Mouse (Mus musculus): ENCODE data around the gene Elf1. TPM values are rescaled to one million over a fixed set of nuclear protein-coding genes. Genes with fewer than 3 reads are reported as not detected.
"Not testable (repeated sequence)": the region's sequence is repeated elsewhere in the genome, so short reads cannot be mapped to it uniquely, and the experiment has no call there.

The Elf1 gene
- total RNA-seq (2015; ENCODE audit: low replicate concordance) (38.8 and 45.6 TPM in 2 replicates), total RNA-seq (2017; ENCODE audit: low replicate concordance) (83.8 and 92.9 TPM in 2 replicates)

GRCm38 (mm10) chr14:79480624-79481338 lies at the start of gene Elf1:
Gene Elf1, plus strand, starts transcription at chr14:79481194.
- peak; percentile 44 for ATAC-seq (replicated peaks; ENCODE audit: low FRiP score, poor library complexity, severe bottlenecking)

GRCm38 (mm10) chr14:79434068-79434467 lies 46.9 kb upstream of the Elf1 start:
- no peak for ATAC-seq (replicated peaks; ENCODE audit: low FRiP score, poor library complexity, severe bottlenecking)

GRCm38 (mm10) chr14:79440655-79441054 lies 40.3 kb upstream of the Elf1 start:
- peak; percentile 90 for ATAC-seq (replicated peaks; ENCODE audit: low FRiP score, poor library complexity, severe bottlenecking)

DNA sequence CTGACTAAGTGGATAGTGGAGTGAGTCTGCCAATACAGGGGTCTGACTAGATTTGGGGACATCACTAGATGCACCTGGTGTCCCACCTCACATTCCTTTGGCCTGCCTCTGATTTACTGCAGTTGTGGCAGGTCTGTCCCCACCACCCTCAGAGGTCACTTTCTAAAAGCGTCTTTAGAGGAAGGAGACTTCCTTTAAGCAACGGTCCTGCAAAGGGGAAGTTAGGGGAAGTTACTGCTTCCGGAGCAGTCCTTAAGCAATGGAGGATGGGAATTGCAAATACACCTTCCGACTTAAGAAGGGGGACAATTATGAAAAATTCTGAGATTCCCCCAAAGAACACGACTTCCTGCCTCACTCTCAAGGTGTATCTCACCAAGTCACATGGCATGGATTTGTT lies 39.6 kb upstream of the Elf1 start:
- ATAC-seq (replicated peaks; ENCODE audit: low FRiP score, poor library complexity, severe bottlenecking) = no peak

GRCm38 (mm10) chr14:79444601-79445000 lies 36.4 kb upstream of the Elf1 start:
- ATAC-seq (replicated peaks; ENCODE audit: low FRiP score, poor library complexity, severe bottlenecking) = no peak

GRCm38 (mm10) chr14:79445055-79445620 lies 35.9 kb upstream of the Elf1 start:
- ATAC-seq (replicated peaks; ENCODE audit: low FRiP score, poor library complexity, severe bottlenecking) = no peak

DNA sequence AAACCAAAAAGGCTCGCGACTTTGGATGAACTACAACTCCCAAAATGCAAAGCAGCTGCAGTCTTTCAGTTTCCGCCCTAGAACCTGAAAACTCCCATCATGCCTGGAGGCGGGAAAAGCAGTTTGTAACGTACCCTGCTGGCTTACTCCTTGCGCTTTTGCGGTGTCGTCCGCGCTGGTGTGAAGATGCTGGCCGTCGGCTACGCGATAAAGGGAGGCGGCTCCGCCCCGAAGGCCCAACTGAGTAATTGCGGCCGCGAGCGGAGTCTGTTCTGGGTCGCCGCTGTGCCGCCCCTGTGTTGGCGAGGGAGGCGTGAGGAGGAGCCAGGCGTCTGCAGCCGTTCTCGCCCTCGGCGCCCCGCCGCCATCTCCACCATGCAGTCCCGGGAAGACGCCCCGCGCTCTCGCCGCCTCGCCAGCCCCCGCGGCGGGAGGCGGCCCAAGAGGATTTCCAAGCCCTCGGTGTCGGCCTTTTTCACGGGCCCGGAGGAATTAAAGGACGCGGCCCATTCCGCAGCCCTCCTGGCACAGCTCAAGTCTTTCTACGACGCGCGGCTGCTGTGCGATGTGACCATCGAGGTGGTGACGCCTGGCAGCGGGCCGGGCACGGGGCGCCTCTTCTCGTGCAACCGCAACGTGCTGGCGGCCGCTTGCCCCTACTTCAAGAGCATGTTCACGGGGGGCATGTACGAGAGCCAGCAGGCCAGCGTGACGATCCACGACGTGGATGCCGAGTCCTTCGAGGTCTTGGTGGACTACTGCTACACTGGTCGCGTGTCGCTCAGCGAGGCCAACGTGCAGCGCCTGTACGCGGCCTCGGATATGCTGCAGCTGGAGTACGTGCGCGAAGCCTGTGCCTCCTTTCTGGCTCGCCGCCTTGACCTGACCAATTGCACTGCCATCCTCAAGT lies 29.1 kb upstream of the Elf1 start, which contains the start of gene Kbtbd6:
TSS of gene Kbtbd6 (plus strand) at position 155 of the 910 bp plus-strand sequence.
- peak; percentile 96 for ATAC-seq (replicated peaks; ENCODE audit: low FRiP score, poor library complexity, severe bottlenecking)

DNA sequence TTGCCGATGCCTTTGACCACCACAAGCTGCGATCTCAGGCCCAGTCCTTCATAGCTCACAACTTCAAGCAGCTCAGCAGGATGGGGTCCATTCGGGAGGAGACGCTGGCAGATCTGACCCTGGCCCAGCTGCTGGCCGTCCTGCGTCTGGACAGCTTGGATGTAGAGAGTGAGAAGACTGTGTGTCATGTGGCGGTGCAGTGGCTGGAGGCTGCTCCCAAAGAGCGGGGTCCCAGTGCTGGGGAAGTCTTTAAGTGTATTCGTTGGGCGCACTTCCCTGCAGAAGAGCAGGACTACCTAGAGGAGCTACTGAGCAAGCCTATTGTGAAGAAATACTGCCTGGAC lies 28.4 kb upstream of the Elf1 start:
- ATAC-seq (replicated peaks; ENCODE audit: low FRiP score, poor library complexity, severe bottlenecking) = not testable (repeated sequence)

DNA sequence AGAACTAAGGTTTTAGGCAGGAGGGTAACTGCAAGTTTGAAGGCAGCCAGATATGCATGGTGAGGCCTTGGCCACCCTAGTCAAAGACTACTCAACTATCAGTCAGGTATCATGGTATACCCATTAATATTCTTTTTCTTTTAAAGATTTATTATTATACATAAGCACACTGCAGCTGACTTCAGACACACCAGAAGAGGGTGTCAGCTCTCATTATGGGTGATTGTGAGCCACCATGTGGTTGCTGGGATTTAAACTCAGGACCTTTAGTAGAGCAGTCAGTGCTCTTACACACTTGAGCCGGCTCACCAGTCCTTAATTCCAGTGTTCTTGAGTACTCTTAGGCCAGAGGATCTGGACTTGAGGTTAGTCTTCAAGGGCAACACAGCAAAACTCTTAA lies 20.6 kb upstream of the Elf1 start:
- no peak for ATAC-seq (replicated peaks; ENCODE audit: low FRiP score, poor library complexity, severe bottlenecking)

GRCm38 (mm10) chr14:79460988-79461387 lies 20.0 kb upstream of the Elf1 start:
- no peak for ATAC-seq (replicated peaks; ENCODE audit: low FRiP score, poor library complexity, severe bottlenecking)

- no peak for ATAC-seq (replicated peaks; ENCODE audit: low FRiP score, poor library complexity, severe bottlenecking)
These were observed 15.4 kb upstream of the Elf1 start for GRCm38 (mm10) chr14:79465623-79466022.

DNA sequence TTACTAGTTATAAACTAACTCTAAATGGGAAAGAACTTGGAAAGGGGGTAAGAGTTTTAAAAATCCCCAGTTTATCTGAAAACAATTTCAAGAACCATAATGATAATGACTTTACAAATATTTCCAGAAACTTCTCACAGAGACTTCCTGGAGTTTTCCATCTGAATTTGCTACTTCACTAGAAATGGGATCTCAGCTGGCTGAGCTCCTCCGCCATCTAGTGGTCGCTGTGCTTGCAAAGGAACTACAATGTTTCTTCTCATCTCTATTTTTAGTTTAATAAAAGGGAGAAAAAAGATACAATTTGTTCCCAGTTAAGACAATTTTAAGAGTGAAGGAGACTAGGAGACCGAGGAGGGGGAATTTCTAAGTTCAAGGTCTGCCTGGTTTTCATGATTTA lies 13.4 kb upstream of the Elf1 start:
- peak; percentile 73 for ATAC-seq (replicated peaks; ENCODE audit: low FRiP score, poor library complexity, severe bottlenecking)

DNA sequence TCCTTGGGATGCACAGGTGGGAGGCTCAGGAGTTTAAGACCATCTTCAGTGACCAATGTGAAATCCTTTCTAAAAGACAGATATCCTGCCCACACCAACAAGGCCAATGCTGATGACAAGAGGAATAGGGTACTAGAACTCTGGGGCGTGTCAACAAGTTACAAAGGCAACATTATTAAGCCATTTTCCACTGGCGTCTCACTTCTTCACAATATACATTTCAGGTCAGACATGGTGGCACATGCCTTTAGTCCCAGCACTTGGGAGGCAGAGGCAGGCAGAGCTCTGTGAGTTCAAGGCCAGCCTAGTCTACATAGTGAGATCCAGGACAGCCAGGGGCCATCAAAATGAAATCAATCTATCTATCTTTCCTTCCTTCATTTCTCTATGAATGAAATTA lies 7.6 kb upstream of the Elf1 start:
- ATAC-seq (replicated peaks; ENCODE audit: low FRiP score, poor library complexity, severe bottlenecking) = no peak

GRCm38 (mm10) chr14:79481339-79482151 lies 551 bp downstream of the Elf1 start, which contains the start of gene Wbp4:
Gene Wbp4, minus strand, starts transcription at chr14:79481520.
- ATAC-seq (replicated peaks; ENCODE audit: low FRiP score, poor library complexity, severe bottlenecking) = peak; percentile 76

GRCm38 (mm10) chr14:79482251-79482661 lies 1.3 kb downstream of the Elf1 start:
- ATAC-seq (replicated peaks; ENCODE audit: low FRiP score, poor library complexity, severe bottlenecking) = no peak

- no peak for ATAC-seq (replicated peaks; ENCODE audit: low FRiP score, poor library complexity, severe bottlenecking)
These were observed 1.9 kb downstream of the Elf1 start for GRCm38 (mm10) chr14:79482747-79483355.

- no peak for ATAC-seq (replicated peaks; ENCODE audit: low FRiP score, poor library complexity, severe bottlenecking)
These were observed 2.7 kb downstream of the Elf1 start for GRCm38 (mm10) chr14:79483611-79484120.

- peak; percentile 4 for ATAC-seq (replicated peaks; ENCODE audit: low FRiP score, poor library complexity, severe bottlenecking)
These were observed 5.6 kb downstream of the Elf1 start for GRCm38 (mm10) chr14:79486617-79486992.

All from erythroblast, adult 5-6 weeks (primary cell).